Mouse (Mus musculus) neural tube, embryonic 15.5 days (tissue): Measurements from ENCODE around the gene Prss22. TPM values are rescaled to one million over a fixed set of nuclear protein-coding genes. Genes with fewer than 3 reads are reported as not detected.

Experiments
- ATAC-seq: fragments of 200-750 bp; cut with Nextera tagmentation; 2 replicates; pipeline ENCODE4 v1.8.0; 2017; ENCODE audit warnings: mild to moderate bottlenecking, moderate TSS enrichment, moderate library complexity; ENCODE audit not compliant: low FRiP score
- H3K27ac ChIP-seq: fragments of 300-500 bp; sonication (generic); replicated peaks from 2 replicates; pipeline ENCODE4 v1.5.1; 2015; ENCODE audit warnings: mild to moderate bottlenecking, inconsistent platforms
- H3K27me3 ChIP-seq: fragments of 300-500 bp; sonication (generic); replicated peaks from 2 replicates; pipeline ENCODE4 v1.6.1; 2015; ENCODE audit warnings: inconsistent platforms
- H3K36me3 ChIP-seq: fragments of 300-500 bp; sonication (generic); 2 replicates; pipeline ENCODE4 v1.6.1; 2015; ENCODE audit warnings: inconsistent platforms
- H3K4me1 ChIP-seq: fragments of 300-500 bp; sonication (generic); 2 replicates; pipeline ENCODE4 v1.6.1; 2015; ENCODE audit warnings: inconsistent platforms
- H3K4me2 ChIP-seq: fragments of 300-500 bp; sonication (generic); 2 replicates; pipeline ENCODE4 v1.6.1; 2015; ENCODE audit warnings: inconsistent platforms, mild to moderate bottlenecking, moderate library complexity
- H3K4me3 ChIP-seq: fragments of 300-500 bp; sonication (generic); replicated peaks from 2 replicates; pipeline ENCODE4 v1.5.1; 2015; ENCODE audit warnings: mild to moderate bottlenecking, inconsistent platforms
- H3K9ac ChIP-seq: fragments of 300-500 bp; sonication (generic); replicated peaks from 2 replicates; pipeline ENCODE4 v1.6.1; 2015; ENCODE audit warnings: mild to moderate bottlenecking, inconsistent platforms
- H3K9me3 ChIP-seq: fragments of 300-500 bp; sonication (generic); replicated peaks from 2 replicates; pipeline ENCODE4 v1.6.1; 2016; ENCODE audit warnings: inconsistent platforms
- WGBS: fragments of 180-500 bp; shearing (Covaris S2); methylation state at CpG from one replicate; pipeline ENCODE4 v1.1.7; 2015; ENCODE audit warnings: mixed read lengths; 5-methylcytosine and 5-hydroxymethylcytosine counted together
- polyA plus RNA-seq: library from polyadenylated mRNA; unstranded; fragments of >200 nt; fragmentation: Nextera tagmentation; extraction: Ambion mirVana; gene quantifications from 2 replicates; pipeline ENCODE4 v1.2.1, GENCODE M21; 2015

Prss22 gene
- polyA plus RNA-seq, 1 experiment from 2014 or later = not detected

GRCm38 (mm10) chr17:24015727-24016126 is 17.8 kb upstream of the Prss22 start:
- no peaks in the 10 kb centered on the region for H3K9me3 ChIP-seq
- H3K27ac ChIP-seq = no peak overlapping the region
- no peak overlapping the region for H3K4me2 ChIP-seq
- no peaks in the 10 kb centered on the region for H3K36me3 ChIP-seq
- no peaks in the 10 kb centered on the region for H3K27me3 ChIP-seq
- H3K4me3 ChIP-seq = no peak overlapping the region
- no peak for ATAC-seq
- H3K9ac ChIP-seq = no peak overlapping the region
- no peaks in the 10 kb centered on the region for H3K4me1 ChIP-seq
- 32% methylated on average over 14 of the region's 14 CpGs for WGBS

GRCm38 (mm10) chr17:24014433-24014965 is 16.6 kb upstream of the Prss22 start:
- no peak overlapping the region for H3K4me2 ChIP-seq
- ATAC-seq = no peak
- no peak overlapping the region for H3K9ac ChIP-seq
- H3K27me3 ChIP-seq = no peaks in the 10 kb centered on the region
- no peak overlapping the region for H3K4me3 ChIP-seq
- H3K9me3 ChIP-seq = no peaks in the 10 kb centered on the region
- H3K4me1 ChIP-seq = no peaks in the 10 kb centered on the region
- H3K36me3 ChIP-seq = no peaks in the 10 kb centered on the region
- H3K27ac ChIP-seq = no peak overlapping the region
- whole genome bisulfite sequencing = 86% methylated on average over 5 of the region's 5 CpGs

- Histone ChIP-seq H3K4me3 (no peak overlapping the region), H3K27me3 (no peaks in the 10 kb centered on the region), H3K36me3 (no peaks in the 10 kb centered on the region), H3K4me1 (no peaks in the 10 kb centered on the region), H3K4me2 (no peak overlapping the region), H3K27ac (no peak overlapping the region), H3K9me3 (no peaks in the 10 kb centered on the region), H3K9ac (no peak overlapping the region)
- ATAC-seq = no peak
- 83% methylated on average over 2 of the region's 2 CpGs for WGBS
Measured at GRCm38 (mm10) chr17:24012921-24013320, 15.0 kb upstream of the Prss22 start.

GRCm38 (mm10) chr17:24009617-24010016 is 11.7 kb upstream of the Prss22 start:
- Histone ChIP-seq H3K27me3 (no peaks in the 10 kb centered on the region), H3K27ac (no peak overlapping the region), H3K4me1 (no peaks in the 10 kb centered on the region), H3K4me2 (no peak overlapping the region), H3K36me3 (no peaks in the 10 kb centered on the region), H3K9me3 (no peaks in the 10 kb centered on the region), H3K9ac (no peak overlapping the region), H3K4me3 (no peak overlapping the region)
- no peak for ATAC-seq
- WGBS = 25% methylated on average over 5 of the region's 5 CpGs

GRCm38 (mm10) chr17:24008105-24008504 is 10.2 kb upstream of the Prss22 start:
- no peak overlapping the region for H3K4me2 ChIP-seq
- no peaks in the 10 kb centered on the region for H3K27me3 ChIP-seq
- no peak overlapping the region for H3K9ac ChIP-seq
- no peaks in the 10 kb centered on the region for H3K36me3 ChIP-seq
- H3K27ac ChIP-seq = no peak overlapping the region
- H3K4me3 ChIP-seq = no peak overlapping the region
- no peak for ATAC-seq
- WGBS = 83% methylated on average over 4 of the region's 4 CpGs
- H3K4me1 ChIP-seq = no peaks in the 10 kb centered on the region
- H3K9me3 ChIP-seq = no peaks in the 10 kb centered on the region

- no peak for ATAC-seq
- H3K27me3 ChIP-seq = no peaks in the 10 kb centered on the region
- no peaks in the 10 kb centered on the region for H3K4me1 ChIP-seq
- no peaks in the 10 kb centered on the region for H3K9me3 ChIP-seq
- no peak overlapping the region for H3K27ac ChIP-seq
- no peak overlapping the region for H3K4me2 ChIP-seq
- H3K4me3 ChIP-seq = no peak overlapping the region
- no peaks in the 10 kb centered on the region for H3K36me3 ChIP-seq
- 85% methylated on average over 1 of the region's 1 CpGs for whole genome bisulfite sequencing
- no peak overlapping the region for H3K9ac ChIP-seq
Measured at GRCm38 (mm10) chr17:24007391-24007790, 9.5 kb upstream of the Prss22 start.

GRCm38 (mm10) chr17:24006930-24007329 is 9.0 kb upstream of the Prss22 start:
- no peak overlapping the region for H3K9ac ChIP-seq
- no peaks in the 10 kb centered on the region for H3K4me1 ChIP-seq
- H3K36me3 ChIP-seq = no peaks in the 10 kb centered on the region
- H3K27ac ChIP-seq = no peak overlapping the region
- 49% methylated on average over 2 of the region's 2 CpGs for WGBS
- no peaks in the 10 kb centered on the region for H3K9me3 ChIP-seq
- H3K4me2 ChIP-seq = no peak overlapping the region
- no peak overlapping the region for H3K4me3 ChIP-seq
- no peaks in the 10 kb centered on the region for H3K27me3 ChIP-seq
- no peak for ATAC-seq

- Histone ChIP-seq H3K4me3 (no peak overlapping the region), H3K4me1 (no peaks in the 10 kb centered on the region), H3K27me3 (no peaks in the 10 kb centered on the region), H3K9me3 (no peaks in the 10 kb centered on the region), H3K27ac (no peak overlapping the region), H3K36me3 (no peaks in the 10 kb centered on the region), H3K9ac (no peak overlapping the region), H3K4me2 (no peak overlapping the region)
- no peak for ATAC-seq
- whole genome bisulfite sequencing = 94% methylated on average over 3 of the region's 3 CpGs
Measured at GRCm38 (mm10) chr17:24005049-24005448, 7.1 kb upstream of the Prss22 start.

GRCm38 (mm10) chr17:24004071-24004665 is 6.3 kb upstream of the Prss22 start:
- no peak overlapping the region for H3K4me3 ChIP-seq
- no peaks in the 10 kb centered on the region for H3K9me3 ChIP-seq
- H3K36me3 ChIP-seq = no peaks in the 10 kb centered on the region
- no peak overlapping the region for H3K27ac ChIP-seq
- H3K27me3 ChIP-seq = no peaks in the 10 kb centered on the region
- H3K4me1 ChIP-seq = no peaks in the 10 kb centered on the region
- 94% methylated on average over 14 of the region's 14 CpGs for WGBS
- no peak overlapping the region for H3K4me2 ChIP-seq
- ATAC-seq = no peak
- H3K9ac ChIP-seq = no peak overlapping the region

GRCm38 (mm10) chr17:24000404-24000803 is 2.5 kb upstream of the Prss22 start:
- no peak overlapping the region for H3K4me2 ChIP-seq
- H3K9me3 ChIP-seq = no peaks in the 10 kb centered on the region
- ATAC-seq = no peak
- H3K4me3 ChIP-seq = no peak overlapping the region
- no peak overlapping the region for H3K27ac ChIP-seq
- no peaks in the 10 kb centered on the region for H3K4me1 ChIP-seq
- no peak overlapping the region for H3K9ac ChIP-seq
- no peaks in the 10 kb centered on the region for H3K27me3 ChIP-seq
- WGBS = 76% methylated on average over 5 of the region's 5 CpGs
- no peaks in the 10 kb centered on the region for H3K36me3 ChIP-seq

GRCm38 (mm10) chr17:23998383-23998782 is 483 bp upstream of the Prss22 start:
- 77% methylated on average over 6 of the region's 6 CpGs for WGBS
- no peak for ATAC-seq
- no peak overlapping the region for H3K27ac ChIP-seq
- peaks cover 6% of the 10 kb centered on the region; the same call in 1 of the 2 replicates for H3K4me1 ChIP-seq
- no peak overlapping the region for H3K9ac ChIP-seq
- H3K9me3 ChIP-seq = no peaks in the 10 kb centered on the region
- 0 out of 2 replicates have a peak, but pooled peaks cover 3% of the 10 kb centered on the region for H3K27me3 ChIP-seq
- H3K4me3 ChIP-seq = no peak overlapping the region
- no peak overlapping the region for H3K4me2 ChIP-seq
- H3K36me3 ChIP-seq = no peaks in the 10 kb centered on the region

GRCm38 (mm10) chr17:23995421-23995820 is 2.5 kb downstream of the Prss22 start:
- Histone ChIP-seq H3K27me3 (0 out of 2 replicates have a peak, but pooled peaks cover 3% of the 10 kb centered on the region), H3K27ac (no peak overlapping the region), H3K4me1 (peaks cover 10% of the 10 kb centered on the region), H3K36me3 (no peaks in the 10 kb centered on the region), H3K4me3 (no peak overlapping the region), H3K9me3 (no peaks in the 10 kb centered on the region), H3K9ac (no peak overlapping the region), H3K4me2 (no peak overlapping the region)
- WGBS = 29% methylated on average over 1 of the region's 1 CpGs
- ATAC-seq = no peak
